Mouse (Mus musculus): ENCODE data around the gene Ctdnep1.

Gene Ctdnep1

GRCm38 (mm10) chr11:69981141-69981762 is at the start of gene Ctdnep1:
Gene Ctdnep1, plus strand, starts transcription at chr11:69981156.
- DNase-seq (ENCODE audit: low spot score in 2 of 2): peak; percentile 53 to 55

DNA sequence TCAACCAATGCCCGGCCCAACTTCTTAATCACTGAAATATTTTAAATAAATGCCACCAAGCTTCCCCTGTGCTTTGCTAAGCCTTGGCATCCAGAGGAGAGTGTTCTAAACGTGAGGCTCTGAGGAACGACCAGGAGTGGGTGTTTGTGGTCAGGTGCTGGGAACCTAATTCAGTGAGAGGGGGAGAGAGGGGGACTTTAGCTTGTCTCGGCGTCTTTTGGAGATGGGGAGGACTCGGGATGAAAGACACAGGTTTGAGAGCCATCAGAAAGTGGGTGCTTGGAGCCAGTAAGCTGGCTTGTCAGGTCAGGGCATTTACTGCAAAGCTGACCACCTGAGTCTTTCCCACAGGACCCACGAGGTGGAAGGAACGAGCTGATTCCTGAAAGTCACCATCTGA is 49.2 kb upstream of the Ctdnep1 start:
- DNase-seq (ENCODE audit: low spot score in 2 of 2): no peak

DNA sequence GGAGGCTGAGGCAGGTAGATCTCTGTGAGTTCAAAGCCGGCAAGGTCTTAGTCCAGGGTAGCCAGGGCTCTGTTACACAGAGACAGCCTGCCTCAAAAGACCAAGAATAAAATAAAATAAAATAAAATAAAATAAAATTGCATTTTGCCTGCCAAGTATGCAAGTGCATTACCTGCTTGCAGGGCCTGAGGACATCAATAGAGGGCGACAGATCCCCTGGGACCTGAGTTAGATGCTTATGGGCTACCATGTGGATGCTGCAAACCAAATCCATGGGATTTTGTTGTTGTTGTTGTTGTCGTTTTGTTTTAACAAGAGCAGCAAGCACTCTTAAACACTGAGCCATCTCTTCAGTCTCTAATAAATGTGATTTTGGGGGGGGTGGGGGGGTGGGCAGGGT is 48.7 kb upstream of the Ctdnep1 start:
- peak in 1 of 2 experiments; percentile 52 for DNase-seq (ENCODE audit: low spot score in 2 of 2)

DNA sequence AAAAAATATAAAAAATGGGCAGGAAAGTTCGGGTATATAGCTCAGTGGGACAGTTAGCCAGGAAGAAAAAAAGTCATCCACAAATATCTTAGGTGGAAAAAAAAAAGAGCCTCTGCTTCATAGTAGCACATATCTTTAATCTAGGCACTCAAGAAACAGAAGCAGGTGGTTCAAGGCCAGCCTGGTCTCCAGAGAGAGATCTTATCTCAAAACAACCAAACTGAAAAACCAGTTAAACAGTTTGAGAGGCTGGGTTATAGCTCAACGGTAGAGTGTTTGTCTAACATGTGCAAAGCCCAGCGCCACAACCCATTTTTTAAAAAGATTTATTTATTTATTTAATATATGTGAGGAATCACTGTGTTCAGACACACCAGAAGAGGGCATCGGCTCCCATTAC is 47.9 kb upstream of the Ctdnep1 start:
- DNase-seq (ENCODE audit: low spot score in 2 of 2): no peak

DNA sequence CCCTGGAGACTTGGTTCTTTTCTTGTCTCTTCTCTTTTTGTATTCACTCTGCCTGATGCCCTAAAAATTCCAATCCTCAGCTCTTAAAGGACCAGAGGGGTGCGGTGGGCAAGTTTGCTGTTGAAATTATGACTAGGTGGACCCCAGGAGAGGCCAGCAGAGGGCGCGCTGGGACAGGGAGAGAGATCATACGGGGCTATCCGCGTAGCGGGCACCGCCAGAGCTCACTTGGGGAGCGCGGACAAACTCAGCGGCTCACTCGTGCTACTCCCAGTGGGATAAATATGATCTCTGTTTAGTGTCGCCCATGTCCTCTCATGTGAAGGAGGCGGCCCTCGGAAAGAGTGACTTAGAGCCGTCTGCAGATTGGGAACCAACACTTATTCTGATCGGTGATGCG is 46.8 kb upstream of the Ctdnep1 start:
- DNase-seq (ENCODE audit: low spot score in 2 of 2): peak; percentile 97 to 98

- DNase-seq (ENCODE audit: low spot score in 2 of 2): peak in 1 of 2 experiments; percentile 22
These were observed 46.3 kb upstream of the Ctdnep1 start for GRCm38 (mm10) chr11:69934681-69935080.

GRCm38 (mm10) chr11:69935137-69935879 is 45.6 kb upstream of the Ctdnep1 start, which contains the start of gene Ybx2:
Gene Ybx2, plus strand, starts transcription at chr11:69935796.
- peak; percentile 82 to 90 for DNase-seq (ENCODE audit: low spot score in 2 of 2)

DNA sequence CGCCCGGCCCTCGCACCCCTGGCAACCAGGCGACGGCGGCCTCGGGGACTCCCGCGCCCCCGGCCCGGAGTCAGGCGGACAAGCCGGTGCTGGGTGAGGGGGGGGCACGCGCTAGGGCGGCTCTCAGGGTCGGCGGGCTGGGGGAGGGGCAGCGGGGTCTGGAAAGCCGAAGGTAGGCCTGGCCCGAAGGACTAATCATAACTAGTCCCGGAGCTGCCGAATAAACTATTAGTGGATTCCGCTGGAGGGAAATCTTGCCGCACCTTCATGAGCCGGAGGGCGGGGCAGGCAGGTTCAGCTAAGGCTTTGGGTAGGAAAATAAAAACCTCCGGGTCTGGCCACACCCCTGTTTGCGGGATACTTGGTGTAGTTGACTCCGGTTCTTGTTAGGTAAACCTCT is 44.8 kb upstream of the Ctdnep1 start:
- peak; percentile 29 to 51 for DNase-seq (ENCODE audit: low spot score in 2 of 2)

DNA sequence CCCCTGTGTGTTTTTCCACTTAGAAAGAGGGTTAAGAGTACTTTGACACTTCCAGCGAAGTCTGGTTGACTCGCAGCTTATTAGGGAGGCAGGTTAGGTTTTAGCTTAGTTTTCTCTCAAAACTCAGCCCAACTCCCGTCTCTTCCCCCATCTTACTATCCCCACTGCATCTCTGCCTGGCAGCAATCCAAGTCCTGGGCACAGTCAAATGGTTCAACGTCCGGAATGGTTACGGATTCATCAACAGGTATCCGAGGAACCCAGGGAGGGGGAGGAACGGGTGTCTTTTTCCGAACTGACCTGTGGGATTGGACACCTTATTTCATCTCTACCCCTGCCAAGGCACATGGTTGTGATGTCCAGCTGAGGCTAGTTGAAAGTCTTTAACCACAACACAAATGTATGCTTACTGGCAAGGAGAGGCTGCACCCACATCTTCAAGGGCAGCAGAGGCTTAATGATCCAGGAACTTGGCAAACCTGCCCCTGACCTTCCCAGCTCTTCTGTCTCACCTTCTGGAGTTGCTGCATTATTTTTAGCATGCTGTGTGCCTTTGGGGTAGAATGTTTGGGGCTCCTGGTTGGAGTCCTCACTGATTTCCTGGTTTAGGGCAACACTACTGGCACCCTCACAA is 44.1 kb upstream of the Ctdnep1 start:
- no peak for DNase-seq (ENCODE audit: low spot score in 2 of 2)

GRCm38 (mm10) chr11:69937385-69937784 is 43.6 kb upstream of the Ctdnep1 start:
- DNase-seq (ENCODE audit: low spot score in 2 of 2): no peak

DNA sequence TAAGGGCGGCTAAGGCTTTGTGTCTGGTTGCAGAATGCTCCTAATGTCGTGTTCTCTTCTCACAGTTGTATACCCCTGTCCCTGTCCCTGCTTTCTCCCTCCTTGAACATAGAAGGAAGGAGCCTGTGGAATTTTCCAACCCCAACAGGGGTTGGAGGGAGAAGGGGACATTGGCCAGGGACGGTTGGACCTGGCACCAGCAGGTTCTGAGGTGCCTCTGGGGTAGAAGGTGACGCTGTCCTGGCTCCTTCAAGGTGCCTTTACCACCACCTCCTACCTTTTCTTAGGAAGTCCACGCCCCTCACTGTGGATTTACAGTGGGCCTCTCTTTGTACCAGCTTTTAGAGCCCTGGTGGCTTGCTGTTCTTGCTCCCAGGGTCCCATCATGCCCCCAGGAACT is 43.1 kb upstream of the Ctdnep1 start:
- DNase-seq (ENCODE audit: low spot score in 2 of 2): no peak

GRCm38 (mm10) chr11:69938401-69938979 is 42.5 kb upstream of the Ctdnep1 start:
- DNase-seq (ENCODE audit: low spot score in 2 of 2): peak in 1 of 2 experiments; percentile 34

DNA sequence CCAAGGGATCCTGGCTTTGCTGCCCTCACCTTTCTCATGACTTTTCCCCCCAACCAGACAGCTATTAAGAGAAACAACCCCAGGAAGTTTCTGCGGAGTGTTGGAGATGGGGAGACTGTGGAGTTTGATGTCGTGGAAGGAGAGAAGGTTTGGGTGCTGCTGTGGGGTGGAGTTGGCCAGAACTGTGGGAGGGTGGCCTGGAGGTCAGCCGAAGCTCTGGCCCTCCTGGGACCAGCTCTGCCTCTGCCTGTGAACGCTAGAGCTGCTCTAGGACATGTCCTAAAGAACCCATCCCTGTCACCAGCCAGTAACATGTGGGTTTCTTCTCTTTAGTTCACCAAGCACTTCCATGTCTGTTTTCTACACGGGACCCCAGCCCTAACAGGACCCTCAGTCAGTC is 41.8 kb upstream of the Ctdnep1 start:
- DNase-seq (ENCODE audit: low spot score in 2 of 2): no peak

DNA sequence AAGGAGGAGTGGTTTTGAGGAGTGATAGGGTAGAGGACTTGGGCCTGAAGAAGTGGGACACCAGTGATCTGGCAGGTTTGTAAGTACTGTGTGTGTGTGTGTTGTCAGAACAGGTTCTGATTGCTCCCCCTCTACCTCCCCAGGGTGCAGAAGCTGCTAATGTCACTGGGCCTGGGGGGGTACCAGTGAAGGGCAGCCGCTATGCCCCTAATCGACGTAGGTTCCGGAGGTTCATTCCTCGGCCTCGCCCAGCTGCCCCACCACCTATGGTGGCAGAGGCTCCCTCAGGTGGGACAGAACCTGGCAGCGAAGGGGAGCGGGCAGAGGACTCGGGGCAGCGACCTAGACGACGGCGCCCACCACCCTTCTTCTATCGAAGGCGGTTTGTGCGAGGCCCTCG is 41.2 kb upstream of the Ctdnep1 start:
- DNase-seq (ENCODE audit: low spot score in 2 of 2): peak in 1 of 2 experiments; percentile 26

DNA sequence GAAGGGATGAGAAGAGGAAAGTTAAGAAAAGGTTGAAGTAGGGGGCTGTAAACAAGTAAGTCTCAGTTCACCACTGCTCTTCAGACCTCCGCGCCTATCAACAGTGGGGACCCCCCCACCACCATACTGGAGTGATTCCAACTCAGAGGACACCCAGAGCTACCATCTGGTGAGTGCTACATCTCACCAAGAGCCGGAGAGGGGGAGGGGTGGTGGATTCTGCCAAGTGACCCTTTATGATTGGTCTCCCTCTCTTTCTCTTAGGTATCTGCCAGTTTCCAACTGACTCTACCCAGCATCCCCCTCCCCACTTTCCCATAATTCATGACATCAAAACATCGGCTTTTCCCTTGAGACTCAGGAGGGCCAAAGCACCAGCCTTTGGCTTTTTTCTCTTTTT is 40.0 kb upstream of the Ctdnep1 start:
- no peak for DNase-seq (ENCODE audit: low spot score in 2 of 2)

- peak in 1 of 2 experiments; percentile 19 for DNase-seq (ENCODE audit: low spot score in 2 of 2)
These were observed 35.7 kb upstream of the Ctdnep1 start for GRCm38 (mm10) chr11:69945216-69945615.

- peak; percentile 65 to 66 for DNase-seq (ENCODE audit: low spot score in 2 of 2)
These were observed 34.7 kb upstream of the Ctdnep1 start for GRCm38 (mm10) chr11:69945997-69946891.

DNA sequence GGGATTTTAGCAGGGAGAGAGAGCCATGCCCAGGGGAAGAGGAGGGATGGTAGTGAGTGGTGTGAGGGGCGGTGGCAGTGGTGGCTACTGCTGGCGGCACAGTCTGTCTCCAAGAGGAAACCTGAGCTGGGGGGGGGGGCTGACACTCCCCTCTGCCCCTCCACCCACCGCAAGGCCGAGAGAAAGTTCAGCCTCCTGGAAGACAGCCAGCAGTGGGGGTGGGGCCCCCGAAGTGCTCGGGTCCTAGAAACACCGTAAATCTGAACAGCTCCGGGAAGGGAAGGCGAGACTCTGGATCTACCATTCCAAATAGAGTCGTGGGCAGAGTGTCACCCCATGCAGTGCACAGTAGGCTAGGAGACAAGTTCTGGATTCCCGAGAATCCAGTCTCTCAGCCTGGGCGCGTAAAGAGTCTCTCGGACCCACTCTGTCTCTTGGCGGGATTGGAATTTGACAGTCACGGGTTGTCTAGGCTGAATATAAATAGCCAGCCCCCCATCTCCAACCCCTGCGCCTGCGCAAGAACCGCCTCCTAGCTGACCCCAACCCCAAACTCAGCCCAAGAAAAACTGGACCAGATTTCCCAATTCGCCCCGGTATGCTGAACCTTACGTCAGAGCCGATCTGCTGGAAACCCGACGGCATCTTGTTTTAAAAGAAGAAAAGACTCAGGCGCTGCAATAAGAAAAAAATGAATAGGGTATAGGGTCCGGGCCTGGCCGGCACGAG is 33.5 kb upstream of the Ctdnep1 start:
- DNase-seq (ENCODE audit: low spot score in 2 of 2): peak; percentile 66 to 79

GRCm38 (mm10) chr11:69948066-69948762 is 32.7 kb upstream of the Ctdnep1 start, which contains the start of gene Slc2a4:
Gene Slc2a4, minus strand, starts transcription at chr11:69948188.
- DNase-seq (ENCODE audit: low spot score in 2 of 2): peak; percentile 93 to 98

DNA sequence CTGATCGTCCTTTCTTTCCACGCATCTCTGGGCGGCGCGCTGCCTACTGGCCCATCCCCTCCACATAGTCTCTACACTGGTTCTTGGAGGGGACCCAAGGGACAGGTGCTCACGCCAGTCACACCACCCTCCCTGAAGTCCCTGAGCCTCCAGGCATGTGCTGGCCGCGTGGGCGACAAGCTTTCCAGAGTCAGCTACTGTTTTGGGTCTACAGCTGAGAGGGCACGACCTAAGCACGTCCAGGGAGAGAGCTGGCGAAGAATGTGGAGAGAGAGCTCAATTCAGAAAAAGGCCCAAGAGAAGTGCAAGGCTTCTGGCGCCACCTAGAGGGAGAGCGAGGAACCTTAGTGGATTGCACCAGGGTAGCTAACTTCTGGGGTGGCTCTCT is 32.2 kb upstream of the Ctdnep1 start:
- DNase-seq (ENCODE audit: low spot score in 2 of 2): peak; percentile 92 to 95

Measured in spleen, postnatal 10 days (tissue).